Mouse (Mus musculus) testis, adult 2 months (tissue): ENCODE results near the gene Crybg2.

Experiments used
- CTCF ChIP-seq: fragments of 200-500 bp; IDR thresholded peaks from 2 replicates; pipeline ENCODE4 v1.5.1; 2012; ENCODE audit warnings: low read depth, mild to moderate bottlenecking, inconsistent platforms, low read length, moderate library complexity; ENCODE audit not compliant: control insufficient read depth, insufficient read depth, insufficient replicate concordance
- POLR2A ChIP-seq: fragments of 200-500 bp; IDR thresholded peaks from 2 replicates; pipeline ENCODE4 v1.6.1; 2012; ENCODE audit warnings: low read depth, mild to moderate bottlenecking, inconsistent platforms, low read length, moderate library complexity; ENCODE audit not compliant: control insufficient read depth

DNA sequence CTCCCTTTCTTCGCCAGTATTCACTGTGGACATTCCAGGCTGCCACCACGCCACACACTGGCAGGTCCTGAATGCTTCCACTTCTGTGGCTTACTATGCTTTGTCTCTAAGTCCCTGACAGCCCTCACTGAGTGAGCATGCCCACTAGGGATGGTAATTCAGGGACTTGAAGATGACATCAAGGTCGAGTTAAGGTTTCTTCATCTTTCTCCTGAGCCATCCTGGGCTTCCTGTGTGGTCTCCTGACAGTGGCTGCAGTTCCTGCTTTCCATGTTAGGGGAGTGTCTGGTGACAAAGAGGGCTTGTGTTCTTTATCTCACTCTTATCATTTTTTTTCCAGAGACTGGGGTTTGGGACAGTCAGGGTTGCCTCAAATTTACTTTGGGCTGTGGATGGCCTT is 50.0 kb downstream of the Crybg2 start:
- TF ChIP-seq POLR2A (no peak), CTCF (no peak)
